In genomic region chr8:94574159-94574907, GRCm38 (mm10) we compare ENCODE assay signal across 9 mouse cellular contexts. TPM values are rescaled to one million over a fixed set of nuclear protein-coding genes. Genes with fewer than 3 reads are reported as not detected.
DNase-seq lines count a peak whose midpoint lies in the region; ATAC-seq and TF ChIP-seq lines count a peak whose summit lies in the region.
"Had no signal": no experiment of that assay in that cellular context is flagged by ENCODE, and none has a peak within 500 bp of the region (broad histone marks: within the 10 kb centered on the region; RNA-seq: fewer than 3 reads in every experiment).

No protein-coding gene starts in this region.

- peaks cover 65% of the 10 kb centered on the region for H3K36me3 ChIP-seq in forebrain, embryonic 12.5 days (replicated peaks)
- peaks cover 2% of the 10 kb centered on the region for H3K36me3 ChIP-seq in forebrain, embryonic 11.5 days (ENCODE audit: control insufficient read depth, insufficient read depth, low read length)

- 87% methylated on average over 16 of the region's 16 CpGs for WGBS in forebrain, embryonic 12.5 days
- WGBS in forebrain, embryonic 11.5 days: 91% methylated on average over 16 of the region's 16 CpGs
- WGBS in olfactory bulb, adult 2 months: 23% methylated on average over 16 of the region's 16 CpGs

- H3K9me3 ChIP-seq in forebrain, embryonic 12.5 days: no peaks in the 10 kb centered on the region
- H3K9me3 ChIP-seq in forebrain, embryonic 11.5 days (ENCODE audit: control insufficient read depth, low read length): no peaks in the 10 kb centered on the region
- H3K9me3 ChIP-seq: heart, embryonic 12.5 days had no signal

- H3K27ac ChIP-seq in forebrain, embryonic 12.5 days: peak overlapping the region; percentile 43; the same call in 1 of the 2 replicates
- no peak overlapping the region for H3K27ac ChIP-seq in forebrain, embryonic 11.5 days (ENCODE audit: low read depth, low read length)
- peak overlapping the region; percentile 24; the same call in 1 of the 2 replicates for H3K27ac ChIP-seq in embryonic fibroblast, embryonic 13.5 days (ENCODE audit: insufficient read depth, low read length)
- H3K27ac ChIP-seq in olfactory bulb, adult 2 months (ENCODE audit: insufficient read depth, low read depth, low read length): peak overlapping the region; percentile 68

- ATAC-seq in forebrain, embryonic 12.5 days (ENCODE audit: low FRiP score): no peak
- no peak for ATAC-seq in forebrain, embryonic 11.5 days (replicated peaks; ENCODE audit: low FRiP score)
- no peak for ATAC-seq in granulocyte monocyte progenitor cell, adult 5-6 weeks (replicated peaks; ENCODE audit: poor library complexity, severe bottlenecking)

- no peak overlapping the region for H3K9ac ChIP-seq in forebrain, embryonic 12.5 days
- H3K9ac ChIP-seq in forebrain, embryonic 11.5 days (ENCODE audit: low read length): no peak overlapping the region
- H3K9ac ChIP-seq: heart, embryonic 12.5 days had no signal

- no peaks in the 10 kb centered on the region for H3K27me3 ChIP-seq in forebrain, embryonic 12.5 days
- H3K27me3 ChIP-seq in forebrain, embryonic 11.5 days (ENCODE audit: control insufficient read depth, insufficient read depth, low read length): no peaks in the 10 kb centered on the region
- H3K27me3 ChIP-seq: heart, embryonic 12.5 days had no signal

- H3K4me1 ChIP-seq in forebrain, embryonic 12.5 days: 0 out of 2 replicates have a peak, but pooled peaks cover 3% of the 10 kb centered on the region
- no peaks in the 10 kb centered on the region; the same call in 1 of the 2 replicates for H3K4me1 ChIP-seq in forebrain, embryonic 11.5 days (replicated peaks; ENCODE audit: control insufficient read depth, insufficient read depth, low read length)
- peaks cover 5% of the 10 kb centered on the region; the same call in 1 of the 2 replicates for H3K4me1 ChIP-seq in embryonic fibroblast, embryonic 13.5 days (ENCODE audit: control insufficient read depth, insufficient read depth, low read length)
- H3K4me1 ChIP-seq in olfactory bulb, adult 2 months (ENCODE audit: control insufficient read depth, insufficient read depth, low read length): peaks cover 22% of the 10 kb centered on the region
- H3K4me1 ChIP-seq: heart, embryonic 12.5 days had no signal

- DNase-seq in forebrain, embryonic 11.5 days (ENCODE audit: low spot score): no peak
- DNase-seq in layer of hippocampus, postnatal 10 days (ENCODE audit: low spot score in 2 of 2): peak; percentile 77 to 84
- no peak for DNase-seq in adrenal gland, adult 8-10 months
- DNase-seq in heart, adult 9 months (ENCODE audit: low spot score in 2 of 2): no peak

- no peak overlapping the region for H3K4me2 ChIP-seq in forebrain, embryonic 12.5 days
- no peak overlapping the region for H3K4me2 ChIP-seq in forebrain, embryonic 11.5 days (ENCODE audit: low read depth, low read length, severe bottlenecking)
- H3K4me2 ChIP-seq: heart, embryonic 12.5 days had no signal

- no peak for TF ChIP-seq CTCF in embryonic fibroblast, embryonic 13.5 days (IDR thresholded peaks at IDR 0.05; ENCODE audit: borderline replicate concordance, insufficient read depth, low read length)
- no peak for TF ChIP-seq CTCF in olfactory bulb, adult 2 months (IDR thresholded peaks at IDR 0.05; ENCODE audit: insufficient read depth, low read depth, low read length)

- no peak for TF ChIP-seq POLR2A in embryonic fibroblast, embryonic 13.5 days (IDR thresholded peaks at IDR 0.05; ENCODE audit: low read depth, low read length)
- TF ChIP-seq POLR2A in olfactory bulb, adult 2 months (IDR thresholded peaks at IDR 0.05; ENCODE audit: insufficient read depth, low read depth, low read length): no peak

- H3K4me3 ChIP-seq in forebrain, embryonic 12.5 days (replicated peaks): no peak overlapping the region
- no peak overlapping the region for H3K4me3 ChIP-seq in forebrain, embryonic 11.5 days (ENCODE audit: low read depth, low read length)
- H3K4me3 ChIP-seq in embryonic fibroblast, embryonic 13.5 days (ENCODE audit: insufficient read depth, low read length): no peak overlapping the region
- no peak overlapping the region for H3K4me3 ChIP-seq in olfactory bulb, adult 2 months (ENCODE audit: insufficient read depth, low read depth, low read length)
- H3K4me3 ChIP-seq: heart, embryonic 12.5 days had no signal

RNA-seq across cellular contexts. Expression of gene Rspry1, which starts 27.4 kb away (rescaled TPM):
- 53.4 and 54.7 TPM in 2 replicates for polyA plus RNA-seq in forebrain, embryonic 12.5 days (2016; fragmentation: Nextera tagmentation; extraction: Ambion mirVana)
- 53.4 and 55.2 TPM in 2 replicates for polyA plus RNA-seq in forebrain, embryonic 11.5 days (2014; fragmentation: Nextera tagmentation; extraction: Ambion mirVana)
- polyA plus RNA-seq in embryonic fibroblast, embryonic 13.5 days (2011; ENCODE audit: insufficient read length, low read depth, missing spikeins): 28.5 and 43.2 TPM in 2 replicates
- total RNA-seq in layer of hippocampus, postnatal 10 days (2021): 10 to 100 TPM; 32.6 to 38.7 TPM
- polyA plus RNA-seq in olfactory bulb, adult 2 months (2012; ENCODE audit: insufficient read depth, insufficient read length, low replicate concordance, missing spikeins): 135 TPM in 1 of 2 replicates, not detected in the other
- 27.4 and 28.0 TPM in 2 replicates for total RNA-seq in granulocyte monocyte progenitor cell, adult 5-6 weeks (2014; fragmentation: Nextera tagmentation)
- total RNA-seq in granulocyte monocyte progenitor cell, adult 5-6 weeks (2017): 29.9 and 33.0 TPM in 2 replicates
- 10 to 100 TPM; 20.4 to 30.0 (median 22.5) TPM for total RNA-seq in adrenal gland, adult 8-10 months (2022)

RNA-seq across cellular contexts. Expression of gene Fam192a, which starts 27.5 kb away (rescaled TPM):
- 116 and 122 TPM in 2 replicates for polyA plus RNA-seq in forebrain, embryonic 12.5 days (2016; fragmentation: Nextera tagmentation; extraction: Ambion mirVana)
- 102 and 108 TPM in 2 replicates for polyA plus RNA-seq in forebrain, embryonic 11.5 days (2014; fragmentation: Nextera tagmentation; extraction: Ambion mirVana)
- polyA plus RNA-seq in embryonic fibroblast, embryonic 13.5 days (2011; ENCODE audit: insufficient read length, low read depth, missing spikeins): 52.8 and 54.9 TPM in 2 replicates
- total RNA-seq in layer of hippocampus, postnatal 10 days (2021): 10 to 100 TPM; 37.5 to 42.9 TPM
- 692 TPM in 1 of 2 replicates, not detected in the other for polyA plus RNA-seq in olfactory bulb, adult 2 months (2012; ENCODE audit: insufficient read depth, insufficient read length, low replicate concordance, missing spikeins)
- total RNA-seq in granulocyte monocyte progenitor cell, adult 5-6 weeks (2014; fragmentation: Nextera tagmentation): 30.4 and 64.9 TPM in 2 replicates
- total RNA-seq in granulocyte monocyte progenitor cell, adult 5-6 weeks (2017): 84.6 and 99.4 TPM in 2 replicates
- 10 to 100 TPM; 35.4 to 45.5 (median 42.4) TPM for total RNA-seq in adrenal gland, adult 8-10 months (2022)

RNA-seq across cellular contexts. Expression of gene Cpne2, which starts 41.5 kb away (rescaled TPM):
- polyA plus RNA-seq in forebrain, embryonic 12.5 days (2016; fragmentation: Nextera tagmentation; extraction: Ambion mirVana): 18.2 and 18.5 TPM in 2 replicates
- polyA plus RNA-seq in forebrain, embryonic 11.5 days (2014; fragmentation: Nextera tagmentation; extraction: Ambion mirVana): 19.9 and 23.1 TPM in 2 replicates
- polyA plus RNA-seq in embryonic fibroblast, embryonic 13.5 days (2011; ENCODE audit: insufficient read length, low read depth, missing spikeins): 29.5 and 30.7 TPM in 2 replicates
- total RNA-seq in layer of hippocampus, postnatal 10 days (2021): 10 to 100 TPM; 79.0 to 81.9 TPM
- polyA plus RNA-seq in olfactory bulb, adult 2 months (2012; ENCODE audit: insufficient read depth, insufficient read length, low replicate concordance, missing spikeins): not detected in 2 replicates
- total RNA-seq in granulocyte monocyte progenitor cell, adult 5-6 weeks (2014; fragmentation: Nextera tagmentation): 106 and 114 TPM in 2 replicates
- 53.9 and 56.5 TPM in 2 replicates for total RNA-seq in granulocyte monocyte progenitor cell, adult 5-6 weeks (2017)
- 10 to 100 TPM; 15.9 to 29.0 (median 22.4) TPM for total RNA-seq in adrenal gland, adult 8-10 months (2022)

Comparison
In these comparisons a context has a peak if more than half of its experiments do, and no peak if none do; other contexts are left out.
1. DNase-seq: peak in layer of hippocampus, postnatal 10 days (2 of 2); none in forebrain, embryonic 11.5 days (single experiment), adrenal gland, adult 8-10 months (single experiment) and heart, adult 9 months (0 of 2).